16 mouse cellular contexts compared by ENCODE assay signal in the genomic region with DNA sequence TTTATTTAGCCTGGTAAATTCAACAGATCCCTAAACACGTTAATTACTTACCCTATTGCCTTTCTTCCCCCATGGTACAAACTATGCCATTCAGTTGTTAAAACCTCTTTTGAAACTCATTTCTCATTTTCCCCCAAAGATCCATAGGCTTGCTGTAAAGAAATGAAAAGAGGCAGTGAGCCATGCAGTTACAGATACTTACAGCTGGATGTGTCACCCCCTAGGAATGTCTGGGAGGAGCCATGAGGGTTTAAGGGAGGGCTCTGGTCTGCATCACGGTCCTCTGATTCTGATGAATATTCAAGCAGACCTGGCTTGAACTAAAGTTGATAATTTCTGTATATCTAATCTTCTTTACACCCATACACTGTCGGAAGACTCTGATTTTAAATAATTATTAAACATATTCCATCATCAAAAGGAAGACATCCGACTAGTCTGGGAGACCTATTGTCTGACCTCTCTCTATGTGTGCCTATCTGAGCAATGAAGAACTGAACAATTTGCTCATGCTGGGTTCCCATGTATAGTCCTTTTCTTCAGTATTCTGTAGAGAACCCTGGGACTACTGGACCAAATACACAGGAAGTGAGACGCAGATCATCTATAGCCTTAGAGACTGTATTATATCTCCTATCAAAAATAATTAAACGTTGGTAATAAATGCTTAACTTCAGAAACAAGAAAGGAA.
DNase-seq lines count a peak whose midpoint lies in the region; ATAC-seq lines count a peak whose summit lies in the region.
"Had no signal": no experiment of that assay in that cellular context is flagged by ENCODE, and none has a peak within 500 bp of the region (broad histone marks: within the 10 kb centered on the region; RNA-seq: fewer than 3 reads in every experiment).

No protein-coding gene starts in this region.

- H3K27me3 ChIP-seq in kidney, embryonic 15.5 days = no peaks in the 10 kb centered on the region
- H3K27me3 ChIP-seq in forebrain, embryonic 13.5 days = no peaks in the 10 kb centered on the region

- H3K36me3 ChIP-seq in kidney, embryonic 15.5 days = no peaks in the 10 kb centered on the region
- H3K36me3 ChIP-seq in forebrain, embryonic 13.5 days (ENCODE audit: poor library complexity, severe bottlenecking) = no peaks in the 10 kb centered on the region

- H3K4me2 ChIP-seq in kidney, embryonic 15.5 days = no peak overlapping the region
- no peak overlapping the region for H3K4me2 ChIP-seq in forebrain, embryonic 13.5 days
- H3K4me2 ChIP-seq: hindbrain, embryonic 14.5 days had no signal

- H3K4me3 ChIP-seq in kidney, embryonic 15.5 days (replicated peaks) = no peak overlapping the region
- no peak overlapping the region for H3K4me3 ChIP-seq in forebrain, embryonic 13.5 days
- H3K4me3 ChIP-seq: layer of hippocampus, adult 2 months had no signal

- H3K9me3 ChIP-seq in kidney, embryonic 15.5 days (replicated peaks) = no peaks in the 10 kb centered on the region
- H3K9me3 ChIP-seq in forebrain, embryonic 13.5 days (replicated peaks) = no peaks in the 10 kb centered on the region

- no peaks in the 10 kb centered on the region for H3K4me1 ChIP-seq in kidney, embryonic 15.5 days
- peaks cover 10% of the 10 kb centered on the region; the same call in 1 of the 2 replicates for H3K4me1 ChIP-seq in forebrain, embryonic 13.5 days

- peak; percentile 69; the same call in 1 of the 2 replicates for ATAC-seq in kidney, embryonic 15.5 days (replicated peaks; ENCODE audit: low FRiP score)
- peak; percentile 97 for ATAC-seq in forebrain, embryonic 13.5 days
- no peak for ATAC-seq in granulocyte monocyte progenitor cell, adult 5-6 weeks (replicated peaks; ENCODE audit: poor library complexity, severe bottlenecking)
- ATAC-seq: activated CD4-positive, CD25-positive, alpha-beta regulatory T cell, adult 4 months had no signal

- 74% methylated on average over 6 of the region's 6 CpGs for WGBS in kidney, embryonic 15.5 days
- WGBS in forebrain, embryonic 13.5 days = 16% methylated on average over 6 of the region's 6 CpGs

- no peak overlapping the region for H3K9ac ChIP-seq in kidney, embryonic 15.5 days
- no peak overlapping the region for H3K9ac ChIP-seq in forebrain, embryonic 13.5 days
- H3K9ac ChIP-seq: hindbrain, embryonic 14.5 days; liver, embryonic 14.5 days had no signal

- no peak overlapping the region for H3K27ac ChIP-seq in kidney, embryonic 15.5 days
- H3K27ac ChIP-seq in forebrain, embryonic 13.5 days = no peak overlapping the region
- H3K27ac ChIP-seq: hindbrain, embryonic 14.5 days; layer of hippocampus, adult 2 months; liver, embryonic 14.5 days had no signal

- no peak for DNase-seq in kidney, adult 8-10 months
- peak; percentile 40 for DNase-seq in 3T3-L1 (ENCODE audit: low read depth, low spot score)
- peak; percentile 66 for DNase-seq in Muller cell, postnatal 12 days (ENCODE audit: inconsistent ontology term)
- DNase-seq in cerebellum, postnatal 25 days = no peak
- DNase-seq: cerebellum, postnatal 14 days; kidney, adult 2 months; lung, postnatal 10 days; right cerebral cortex, adult 18-20 months; thymus, adult 2 months had no signal

Comparison
In these comparisons a context has a peak if more than half of its experiments do, and no peak if none do; other contexts are left out.
1. DNase-seq: peak in 3T3-L1 (single experiment) and Muller cell, postnatal 12 days (single experiment); none in kidney, adult 8-10 months (0 of 2) and cerebellum, postnatal 25 days (0 of 2).